ENCODE assay signal across 10 mouse cellular contexts in genomic region chr14:121962128-121962890, GRCm38 (mm10). TPM values are rescaled to one million over a fixed set of nuclear protein-coding genes. Genes with fewer than 3 reads are reported as not detected.
DNase-seq lines count a peak whose midpoint lies in the region; ATAC-seq and TF ChIP-seq lines count a peak whose summit lies in the region.
"Had no signal": no experiment of that assay in that cellular context is flagged by ENCODE, and none has a peak within 500 bp of the region (broad histone marks: within the 10 kb centered on the region; RNA-seq: fewer than 3 reads in every experiment).

No protein-coding gene starts in this region.

- WGBS in kidney, embryonic 14.5 days, result 40% methylated on average over 14 of the region's 14 CpGs
- WGBS in thymus, adult 2 months, result 77% methylated on average over 14 of the region's 14 CpGs
- 69% methylated on average over 14 of the region's 14 CpGs for WGBS in intestine, postnatal 0 days
- 60% methylated on average over 14 of the region's 14 CpGs for WGBS in stomach, postnatal 0 days

- no peaks in the 10 kb centered on the region for H3K9me3 ChIP-seq in kidney, embryonic 14.5 days (ENCODE audit: control insufficient read depth, low read length)
- H3K9me3 ChIP-seq in intestine, postnatal 0 days (ENCODE audit: control insufficient read depth), result no peaks in the 10 kb centered on the region
- H3K9me3 ChIP-seq in stomach, postnatal 0 days (ENCODE audit: control insufficient read depth, low read length), result no peaks in the 10 kb centered on the region

- no peak for TF ChIP-seq EP300 in stomach, postnatal 0 days (optimal IDR thresholded peaks at IDR 0.05)

- H3K4me3 ChIP-seq in kidney, embryonic 14.5 days (ENCODE audit: low read length), result no peak overlapping the region
- no peak overlapping the region for H3K4me3 ChIP-seq in thymus, adult 2 months (ENCODE audit: control insufficient read depth, insufficient read depth, low read length)
- H3K4me3 ChIP-seq in intestine, postnatal 0 days (ENCODE audit: low read depth, low read length), result no peak overlapping the region
- no peak overlapping the region for H3K4me3 ChIP-seq in stomach, postnatal 0 days (ENCODE audit: low read depth, low read length)

- no peaks in the 10 kb centered on the region for H3K36me3 ChIP-seq in kidney, embryonic 14.5 days (ENCODE audit: control insufficient read depth, insufficient read depth, low read length)
- no peaks in the 10 kb centered on the region for H3K36me3 ChIP-seq in thymus, adult 2 months (ENCODE audit: control insufficient read depth, insufficient read depth, low read length)
- H3K36me3 ChIP-seq in intestine, postnatal 0 days (ENCODE audit: control insufficient read depth, insufficient read depth), result no peaks in the 10 kb centered on the region
- no peaks in the 10 kb centered on the region for H3K36me3 ChIP-seq in stomach, postnatal 0 days (ENCODE audit: control insufficient read depth, insufficient read depth, low read length)

- H3K9ac ChIP-seq in kidney, embryonic 14.5 days (ENCODE audit: low read depth, low read length), result no peak overlapping the region
- no peak overlapping the region for H3K9ac ChIP-seq in intestine, postnatal 0 days (ENCODE audit: low read depth, low read length)
- H3K9ac ChIP-seq in stomach, postnatal 0 days (ENCODE audit: low read length), result no peak overlapping the region

- no peaks in the 10 kb centered on the region for H3K27me3 ChIP-seq in kidney, embryonic 14.5 days (ENCODE audit: control insufficient read depth, insufficient read depth, low read length)
- H3K27me3 ChIP-seq in thymus, adult 2 months (ENCODE audit: control insufficient read depth, insufficient read depth, low read length), result no peaks in the 10 kb centered on the region
- no peaks in the 10 kb centered on the region for H3K27me3 ChIP-seq in intestine, postnatal 0 days (replicated peaks; ENCODE audit: control insufficient read depth, insufficient read depth, low read length)
- H3K27me3 ChIP-seq in stomach, postnatal 0 days (ENCODE audit: control insufficient read depth, insufficient read depth, low read length), result no peaks in the 10 kb centered on the region

- DNase-seq in kidney, postnatal 25 days, result no peak
- DNase-seq in thymus, adult 2 months, result no peak
- no peak for DNase-seq in thymus, postnatal 14 days
- no peak for DNase-seq in stomach, postnatal 0 days (ENCODE audit: low spot score)
- DNase-seq in left cerebral cortex, adult 8-10 months (ENCODE audit: low spot score in 2 of 2), result no peak
- DNase-seq: adrenal gland, postnatal 25 days had no signal

- peak overlapping the region; percentile 48; the same call in 1 of the 2 replicates for H3K27ac ChIP-seq in kidney, embryonic 14.5 days (ENCODE audit: low read depth, low read length)
- peak overlapping the region; percentile 10; the same call in 1 of the 2 replicates for H3K27ac ChIP-seq in thymus, adult 2 months (ENCODE audit: control insufficient read depth, insufficient read depth, low read length)
- H3K27ac ChIP-seq in intestine, postnatal 0 days (ENCODE audit: low read depth, low read length), result peak overlapping the region; percentile 35; the same call in 1 of the 2 replicates
- 0 out of 2 replicates have a peak overlapping the region, but pooled peaks have one; percentile 13 for H3K27ac ChIP-seq in stomach, postnatal 0 days (replicated peaks)

- ATAC-seq in kidney, embryonic 14.5 days (ENCODE audit: low FRiP score, low TSS enrichment), result no peak
- ATAC-seq in intestine, postnatal 0 days, result no peak
- no peak for ATAC-seq in stomach, postnatal 0 days (ENCODE audit: low FRiP score, low TSS enrichment)
- ATAC-seq in activated CD4-positive, CD25-positive, alpha-beta regulatory T cell, adult 4 months, result no peak

- TF ChIP-seq POLR2A in thymus, adult 2 months (IDR thresholded peaks at IDR 0.05; ENCODE audit: control insufficient read depth, extremely low read depth, insufficient read depth, low read length, poor library complexity), result no peak

- no peak overlapping the region for H3K4me2 ChIP-seq in kidney, embryonic 14.5 days (replicated peaks; ENCODE audit: low read depth, low read length)
- H3K4me2 ChIP-seq in intestine, postnatal 0 days (replicated peaks; ENCODE audit: low read depth), result no peak overlapping the region
- H3K4me2 ChIP-seq in stomach, postnatal 0 days (replicated peaks; ENCODE audit: low read depth), result no peak overlapping the region

- no peak for TF ChIP-seq CTCF in thymus, adult 2 months (IDR thresholded peaks at IDR 0.05; ENCODE audit: borderline replicate concordance, control insufficient read depth, extremely low read depth, insufficient read depth, low read length, poor library complexity)
- TF ChIP-seq CTCF in intestine, postnatal 0 days (IDR thresholded peaks at IDR 0.05; ENCODE audit: low read depth), result no peak
- TF ChIP-seq CTCF in stomach, postnatal 0 days (IDR thresholded peaks at IDR 0.05; ENCODE audit: low read depth), result no peak

- H3K4me1 ChIP-seq in kidney, embryonic 14.5 days (ENCODE audit: control insufficient read depth, insufficient read depth, low read length), result peaks cover 34% of the 10 kb centered on the region
- peaks cover 38% of the 10 kb centered on the region for H3K4me1 ChIP-seq in thymus, adult 2 months (replicated peaks; ENCODE audit: control insufficient read depth, insufficient read depth, low read length)
- H3K4me1 ChIP-seq in intestine, postnatal 0 days (replicated peaks; ENCODE audit: control insufficient read depth, insufficient read depth, low read length), result no peaks in the 10 kb centered on the region
- peaks cover 6% of the 10 kb centered on the region; the same call in 1 of the 2 replicates for H3K4me1 ChIP-seq in stomach, postnatal 0 days (replicated peaks; ENCODE audit: control insufficient read depth, insufficient read depth)

RNA-seq across cellular contexts. Expression of gene Gpr183, which starts 2.7 kb away (rescaled TPM):
- polyA plus RNA-seq in kidney, embryonic 14.5 days (2014; fragmentation: Nextera tagmentation; extraction: Ambion mirVana), result 3.9 and 4.0 TPM in 2 replicates
- polyA plus RNA-seq in thymus, adult 2 months (2012; rRNA removed), result 10.1 and 10.3 TPM in 2 replicates
- polyA plus RNA-seq in intestine, postnatal 0 days (2015; fragmentation: Nextera tagmentation; extraction: Ambion mirVana), result 1.5 and 1.6 TPM in 2 replicates
- polyA plus RNA-seq in stomach, postnatal 0 days (2015; fragmentation: Nextera tagmentation; extraction: Ambion mirVana), result 1.8 and 2.0 TPM in 2 replicates
- 1 to 10 TPM in 2 of 4 experiments, under 1 TPM in 2; 0.44 to 2.6 (median 1.2) TPM for total RNA-seq in left cerebral cortex, adult 8-10 months (2022)
- polyA plus RNA-seq in activated CD4-positive, CD25-positive, alpha-beta regulatory T cell, adult 4 months (2017; shearing (Covaris generic)), result 100 to 1,000 TPM; 104 to 118 TPM

RNA-seq across cellular contexts. Expression of gene Gpr18, which starts 46.7 kb away (rescaled TPM):
- 0.17 and 0.42 TPM in 2 replicates for polyA plus RNA-seq in kidney, embryonic 14.5 days (2014; fragmentation: Nextera tagmentation; extraction: Ambion mirVana)
- 24.8 and 32.8 TPM in 2 replicates for polyA plus RNA-seq in thymus, adult 2 months (2012; rRNA removed)
- polyA plus RNA-seq in intestine, postnatal 0 days (2015; fragmentation: Nextera tagmentation; extraction: Ambion mirVana), result 0.10 and 0.13 TPM in 2 replicates
- 0.06 and 0.08 TPM in 2 replicates for polyA plus RNA-seq in stomach, postnatal 0 days (2015; fragmentation: Nextera tagmentation; extraction: Ambion mirVana)
- total RNA-seq in left cerebral cortex, adult 8-10 months (2022), result not detected
- polyA plus RNA-seq in activated CD4-positive, CD25-positive, alpha-beta regulatory T cell, adult 4 months (2017; shearing (Covaris generic)), result 10 to 100 TPM; 83.8 to 86.0 TPM
- polyA plus RNA-seq: limb, embryonic 14.5 days had no signal

Comparison
In these comparisons a context has a peak if more than half of its experiments do, and no peak if none do; other contexts are left out.
1. RNA of gene Gpr18, which starts 46.7 kb away (polyA plus RNA-seq): 83.8 to 86.0 TPM in activated CD4-positive, CD25-positive, alpha-beta regulatory T cell, adult 4 months and 24.8 to 32.8 TPM in thymus, adult 2 months; 0.17 to 0.42 TPM in kidney, embryonic 14.5 days, 0.10 to 0.13 TPM in intestine, postnatal 0 days and 0.06 to 0.08 TPM in stomach, postnatal 0 days; every median in the first group is over 10 times any median in the second.
2. Peak in every context shown above with its lines, with median percentiles within 50 percentile points of each other: H3K27ac ChIP-seq.